Mouse (Mus musculus): ENCODE measurements at regions not wholly inside any gene's neighbourhood (a gene's known extent, or its start where the extent isn't known, plus 50 kb on each side); places are given as distances from the start of the nearest gene placed in this dataset.

GRCm38 (mm10) chr4:95158632-95159424, 106.8 kb upstream of the Jun start:
- no peak overlapping the region for H3ac ChIP-seq (ENCODE audit: control insufficient read depth, insufficient read length, low read depth)
- TF ChIP-seq MYOD1 (IDR thresholded peaks at IDR 0.05; ENCODE audit: control insufficient read depth, insufficient read length, low read depth), result peak; percentile 86
- no peak for TF ChIP-seq MYOG (IDR thresholded peaks at IDR 0.05; ENCODE audit: control insufficient read depth, extremely low read depth, insufficient read length)
- no peaks in the 10 kb centered on the region for H3K27me3 ChIP-seq (ENCODE audit: control insufficient read depth, insufficient read depth, insufficient read length)
- no peaks in the 10 kb centered on the region for H3K79me2 ChIP-seq (ENCODE audit: control insufficient read depth, insufficient read depth)
- H3K79me3 ChIP-seq (ENCODE audit: low read depth), result no peaks in the 10 kb centered on the region
- H3K36me3 ChIP-seq (ENCODE audit: control insufficient read depth, insufficient read depth), result no peaks in the 10 kb centered on the region
- H3K4me3 ChIP-seq (ENCODE audit: insufficient read depth, poor library complexity, severe bottlenecking), result no peak overlapping the region

GRCm38 (mm10) chr4:95159821-95160220, 107.8 kb upstream of the Jun start:
- no peaks in the 10 kb centered on the region for H3K79me2 ChIP-seq (ENCODE audit: control insufficient read depth, insufficient read depth)
- H3K4me3 ChIP-seq (ENCODE audit: insufficient read depth, poor library complexity, severe bottlenecking), result no peak overlapping the region
- no peak for TF ChIP-seq MAX (IDR thresholded peaks at IDR 0.05)
- no peak for TF ChIP-seq CEBPB (IDR thresholded peaks at IDR 0.05; ENCODE audit: low read depth)
- H3ac ChIP-seq (ENCODE audit: control insufficient read depth, insufficient read length, low read depth), result no peak overlapping the region
- no peaks in the 10 kb centered on the region for H3K27me3 ChIP-seq (ENCODE audit: control insufficient read depth, insufficient read depth, insufficient read length)
- no peaks in the 10 kb centered on the region for H3K36me3 ChIP-seq (ENCODE audit: control insufficient read depth, insufficient read depth)
- H3K79me3 ChIP-seq (ENCODE audit: low read depth), result no peaks in the 10 kb centered on the region

- no peak overlapping the region for H3ac ChIP-seq (ENCODE audit: control insufficient read depth, insufficient read length, low read depth)
- no peaks in the 10 kb centered on the region for H3K27me3 ChIP-seq (ENCODE audit: control insufficient read depth, insufficient read depth, insufficient read length)
- TF ChIP-seq MYOD1 (IDR thresholded peaks at IDR 0.05; ENCODE audit: control insufficient read depth, insufficient read length, low read depth) (no peak), MAX (IDR thresholded peaks at IDR 0.05) (no peak), CTCF (IDR thresholded peaks at IDR 0.05; ENCODE audit: control insufficient read depth, insufficient read depth, insufficient read length) (no peak), USF1 (IDR thresholded peaks at IDR 0.05; ENCODE audit: low read depth) (no peak), MYOG (IDR thresholded peaks at IDR 0.05; ENCODE audit: control insufficient read depth, extremely low read depth, insufficient read length) (no peak), FOSL1 (IDR thresholded peaks at IDR 0.05; ENCODE audit: insufficient read depth, low read length, poor library complexity, severe bottlenecking) (no peak), CEBPB (IDR thresholded peaks at IDR 0.05; ENCODE audit: low read depth) (no peak)
- H3K79me3 ChIP-seq (ENCODE audit: low read depth), result no peaks in the 10 kb centered on the region
- H3K36me3 ChIP-seq (ENCODE audit: control insufficient read depth, insufficient read depth), result no peaks in the 10 kb centered on the region
- no peak overlapping the region for H3K4me3 ChIP-seq (ENCODE audit: insufficient read depth, poor library complexity, severe bottlenecking)
- H3K79me2 ChIP-seq (ENCODE audit: control insufficient read depth, insufficient read depth), result no peaks in the 10 kb centered on the region
Observed at GRCm38 (mm10) chr4:95160465-95160864, 108.4 kb upstream of the Jun start.

GRCm38 (mm10) chr4:95160912-95161669, 109.1 kb upstream of the Jun start:
- no peak for TF ChIP-seq MAX (IDR thresholded peaks at IDR 0.05)
- no peak for TF ChIP-seq MYOG (IDR thresholded peaks at IDR 0.05; ENCODE audit: control insufficient read depth, extremely low read depth, insufficient read length)
- TF ChIP-seq CEBPB (IDR thresholded peaks at IDR 0.05; ENCODE audit: low read depth), result no peak
- TF ChIP-seq MYOD1 (IDR thresholded peaks at IDR 0.05; ENCODE audit: control insufficient read depth, insufficient read length, low read depth), result no peak
- Histone ChIP-seq H3K36me3 (ENCODE audit: control insufficient read depth, insufficient read depth) (no peaks in the 10 kb centered on the region), H3K79me2 (ENCODE audit: control insufficient read depth, insufficient read depth) (no peaks in the 10 kb centered on the region), H3K4me3 (ENCODE audit: insufficient read depth, poor library complexity, severe bottlenecking) (peak overlapping the region; percentile 28), H3ac (ENCODE audit: control insufficient read depth, insufficient read length, low read depth) (peak overlapping the region; percentile 73), H3K79me3 (ENCODE audit: low read depth) (no peaks in the 10 kb centered on the region), H3K27me3 (ENCODE audit: control insufficient read depth, insufficient read depth, insufficient read length) (no peaks in the 10 kb centered on the region)

GRCm38 (mm10) chr4:95161670-95162020, 109.6 kb upstream of the Jun start:
- TF ChIP-seq MAX (IDR thresholded peaks at IDR 0.05), result no peak
- no peak for TF ChIP-seq USF1 (IDR thresholded peaks at IDR 0.05; ENCODE audit: low read depth)
- TF ChIP-seq MYOD1 (IDR thresholded peaks at IDR 0.05; ENCODE audit: control insufficient read depth, insufficient read length, low read depth), result no peak
- no peak for TF ChIP-seq MYOG (IDR thresholded peaks at IDR 0.05; ENCODE audit: control insufficient read depth, extremely low read depth, insufficient read length)
- no peak for TF ChIP-seq FOSL1 (IDR thresholded peaks at IDR 0.05; ENCODE audit: insufficient read depth, low read length, poor library complexity, severe bottlenecking)
- no peak for TF ChIP-seq CTCF (IDR thresholded peaks at IDR 0.05; ENCODE audit: control insufficient read depth, insufficient read depth, insufficient read length)
- no peak for TF ChIP-seq CEBPB (IDR thresholded peaks at IDR 0.05; ENCODE audit: low read depth)
- Histone ChIP-seq H3K27me3 (ENCODE audit: control insufficient read depth, insufficient read depth, insufficient read length) (no peaks in the 10 kb centered on the region), H3K36me3 (ENCODE audit: control insufficient read depth, insufficient read depth) (no peaks in the 10 kb centered on the region), H3K79me2 (ENCODE audit: control insufficient read depth, insufficient read depth) (no peaks in the 10 kb centered on the region), H3ac (ENCODE audit: control insufficient read depth, insufficient read length, low read depth) (peak overlapping the region; percentile 73), H3K4me3 (ENCODE audit: insufficient read depth, poor library complexity, severe bottlenecking) (peak overlapping the region; percentile 28), H3K79me3 (ENCODE audit: low read depth) (no peaks in the 10 kb centered on the region)
